In the genomic region with DNA sequence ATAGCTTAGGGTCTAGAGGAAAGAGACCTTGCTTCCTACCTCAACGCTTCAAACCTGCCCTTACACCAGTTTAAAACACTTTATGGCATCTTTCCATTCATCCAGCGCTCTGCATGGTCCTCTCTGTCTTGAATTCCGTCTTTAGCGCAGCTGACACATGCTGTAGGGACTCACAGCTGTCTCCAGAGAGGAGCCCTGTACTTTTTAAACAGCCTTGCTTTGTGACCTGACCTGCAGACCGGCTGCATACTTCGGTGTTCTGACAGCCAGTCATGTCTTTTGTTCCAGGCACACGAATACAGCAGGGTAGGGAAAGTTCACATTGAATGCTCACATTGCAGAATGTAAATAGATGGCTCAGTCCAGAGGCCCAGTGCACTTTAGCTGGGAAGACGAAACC, we compare ENCODE assay signal across 25 mouse cellular contexts.
DNase-seq lines count a peak whose midpoint lies in the region; ATAC-seq and TF ChIP-seq lines count a peak whose summit lies in the region.
"Had no signal": no experiment of that assay in that cellular context is flagged by ENCODE, and none has a peak within 500 bp of the region (broad histone marks: within the 10 kb centered on the region; RNA-seq: fewer than 3 reads in every experiment).

No protein-coding gene starts in this region.

- no peaks in the 10 kb centered on the region for H3K9me3 ChIP-seq in intestine, embryonic 15.5 days
- no peaks in the 10 kb centered on the region for H3K9me3 ChIP-seq in intestine, postnatal 0 days (ENCODE audit: control insufficient read depth)
- no peaks in the 10 kb centered on the region for H3K9me3 ChIP-seq in embryonic facial prominence, embryonic 10.5 days
- H3K9me3 ChIP-seq in embryonic facial prominence, embryonic 14.5 days (ENCODE audit: control insufficient read depth, low read length), result no peaks in the 10 kb centered on the region
- H3K9me3 ChIP-seq in midbrain, postnatal 0 days (ENCODE audit: low read length), result no peaks in the 10 kb centered on the region
- H3K9me3 ChIP-seq: embryonic facial prominence, embryonic 12.5 days; forebrain, embryonic 12.5 days; forebrain, embryonic 15.5 days had no signal

- H3K4me1 ChIP-seq in intestine, embryonic 15.5 days (replicated peaks), result 0 out of 2 replicates have a peak, but pooled peaks cover 3% of the 10 kb centered on the region
- no peaks in the 10 kb centered on the region for H3K4me1 ChIP-seq in intestine, postnatal 0 days (replicated peaks; ENCODE audit: control insufficient read depth, insufficient read depth, low read length)
- peaks cover 16% of the 10 kb centered on the region for H3K4me1 ChIP-seq in embryonic facial prominence, embryonic 10.5 days
- H3K4me1 ChIP-seq in embryonic facial prominence, embryonic 14.5 days (ENCODE audit: control insufficient read depth, insufficient read depth, low read length), result 0 out of 2 replicates have a peak, but pooled peaks cover 3% of the 10 kb centered on the region
- H3K4me1 ChIP-seq in midbrain, postnatal 0 days (ENCODE audit: insufficient read depth, low read length), result no peaks in the 10 kb centered on the region
- H3K4me1 ChIP-seq: forebrain, embryonic 12.5 days; forebrain, embryonic 15.5 days had no signal

- H3K4me3 ChIP-seq in intestine, embryonic 15.5 days (replicated peaks), result no peak overlapping the region
- H3K4me3 ChIP-seq in intestine, postnatal 0 days (ENCODE audit: low read depth, low read length), result no peak overlapping the region
- H3K4me3 ChIP-seq in embryonic facial prominence, embryonic 10.5 days, result no peak overlapping the region
- H3K4me3 ChIP-seq in embryonic facial prominence, embryonic 14.5 days (ENCODE audit: low read depth, low read length), result no peak overlapping the region
- H3K4me3 ChIP-seq in midbrain, postnatal 0 days (ENCODE audit: low read depth, low read length), result no peak overlapping the region
- H3K4me3 ChIP-seq: embryonic facial prominence, embryonic 12.5 days; erythroblast, embryonic 14.5 days; forebrain, embryonic 12.5 days; forebrain, embryonic 15.5 days; heart, adult 2 months had no signal

- no peak overlapping the region for H3K9ac ChIP-seq in intestine, embryonic 15.5 days
- H3K9ac ChIP-seq in intestine, postnatal 0 days (ENCODE audit: low read depth, low read length), result no peak overlapping the region
- no peak overlapping the region for H3K9ac ChIP-seq in embryonic facial prominence, embryonic 14.5 days (ENCODE audit: low read depth, low read length)
- H3K9ac ChIP-seq in midbrain, postnatal 0 days (replicated peaks; ENCODE audit: low read length, poor library complexity, severe bottlenecking), result no peak overlapping the region
- H3K9ac ChIP-seq: embryonic facial prominence, embryonic 12.5 days; forebrain, embryonic 12.5 days; forebrain, embryonic 15.5 days; hindbrain, embryonic 14.5 days had no signal

- H3K36me3 ChIP-seq in intestine, embryonic 15.5 days, result no peaks in the 10 kb centered on the region
- no peaks in the 10 kb centered on the region for H3K36me3 ChIP-seq in intestine, postnatal 0 days (ENCODE audit: control insufficient read depth, insufficient read depth)
- H3K36me3 ChIP-seq in embryonic facial prominence, embryonic 10.5 days (replicated peaks), result no peaks in the 10 kb centered on the region
- H3K36me3 ChIP-seq in embryonic facial prominence, embryonic 14.5 days (ENCODE audit: control insufficient read depth, insufficient read depth, low read length), result no peaks in the 10 kb centered on the region
- no peaks in the 10 kb centered on the region for H3K36me3 ChIP-seq in midbrain, postnatal 0 days (ENCODE audit: insufficient read depth, low read length)
- H3K36me3 ChIP-seq: embryonic facial prominence, embryonic 12.5 days; forebrain, embryonic 12.5 days; forebrain, embryonic 15.5 days had no signal

- ATAC-seq in intestine, embryonic 15.5 days, result 0 out of 2 replicates have a peak, but pooled peaks have one; percentile 20
- ATAC-seq in intestine, postnatal 0 days, result no peak
- ATAC-seq in embryonic facial prominence, embryonic 14.5 days (ENCODE audit: low read depth), result no peak
- ATAC-seq in midbrain, postnatal 0 days (ENCODE audit: low FRiP score), result no peak
- ATAC-seq: CD4-positive, CD25-positive, alpha-beta regulatory T cell, adult 4 months; forebrain, embryonic 15.5 days; hindbrain, postnatal 0 days; inflammation-experienced regulatory T-cells, adult 6 months had no signal

- no peak overlapping the region for H3K27ac ChIP-seq in intestine, embryonic 15.5 days
- no peak overlapping the region for H3K27ac ChIP-seq in intestine, postnatal 0 days (ENCODE audit: low read depth, low read length)
- H3K27ac ChIP-seq in embryonic facial prominence, embryonic 10.5 days (replicated peaks), result peak overlapping the region; percentile 65
- H3K27ac ChIP-seq in embryonic facial prominence, embryonic 14.5 days (replicated peaks; ENCODE audit: low read depth, low read length), result no peak overlapping the region
- no peak overlapping the region for H3K27ac ChIP-seq in midbrain, postnatal 0 days (ENCODE audit: low read depth, low read length)
- H3K27ac ChIP-seq: embryonic facial prominence, embryonic 12.5 days; forebrain, embryonic 12.5 days; forebrain, embryonic 15.5 days; heart, adult 2 months; hindbrain, embryonic 14.5 days; hindbrain, postnatal 0 days had no signal

- peak; percentile 31 for DNase-seq in heart, adult 11 months
- DNase-seq in heart, adult 9 months (ENCODE audit: low spot score in 2 of 2), result no peak
- DNase-seq in embryonic facial prominence, embryonic 10.5 days (ENCODE audit: low spot score), result peak; percentile 20
- DNase-seq in embryonic facial prominence, embryonic 14.5 days (ENCODE audit: low spot score), result peak; percentile 25
- DNase-seq in spleen, adult 12 weeks (ENCODE audit: low spot score), result no peak
- no peak for DNase-seq in midbrain, postnatal 0 days (ENCODE audit: low spot score)
- DNase-seq: adrenal gland, adult 2 months; adrenal gland, postnatal 14 days; cerebellum, adult 11-12 months; cerebellum, adult 8-10 months; cerebellum, postnatal 10 days; cerebellum, postnatal 36 days; gastrocnemius, postnatal 25 days; heart, adult 2 months had no signal

- WGBS in intestine, embryonic 15.5 days, result 42% methylated on average over 8 of the region's 8 CpGs
- WGBS in intestine, postnatal 0 days, result 55% methylated on average over 8 of the region's 8 CpGs
- 55% methylated on average over 8 of the region's 8 CpGs for WGBS in embryonic facial prominence, embryonic 10.5 days
- WGBS in embryonic facial prominence, embryonic 14.5 days, result 52% methylated on average over 8 of the region's 8 CpGs
- 62% methylated on average over 8 of the region's 8 CpGs for WGBS in midbrain, postnatal 0 days

- TF ChIP-seq CTCF in intestine, postnatal 0 days (IDR thresholded peaks at IDR 0.05; ENCODE audit: low read depth), result no peak
- no peak for TF ChIP-seq CTCF in midbrain, postnatal 0 days (IDR thresholded peaks at IDR 0.05)

- no peaks in the 10 kb centered on the region for H3K27me3 ChIP-seq in intestine, embryonic 15.5 days (replicated peaks)
- H3K27me3 ChIP-seq in intestine, postnatal 0 days (replicated peaks; ENCODE audit: control insufficient read depth, insufficient read depth, low read length), result no peaks in the 10 kb centered on the region
- H3K27me3 ChIP-seq in embryonic facial prominence, embryonic 10.5 days (replicated peaks; ENCODE audit: low read depth, poor library complexity, severe bottlenecking), result no peaks in the 10 kb centered on the region
- no peaks in the 10 kb centered on the region for H3K27me3 ChIP-seq in embryonic facial prominence, embryonic 14.5 days (replicated peaks; ENCODE audit: control insufficient read depth, insufficient read depth, low read length)
- H3K27me3 ChIP-seq in midbrain, postnatal 0 days (ENCODE audit: insufficient read depth, low read length), result no peaks in the 10 kb centered on the region
- H3K27me3 ChIP-seq: embryonic facial prominence, embryonic 12.5 days; forebrain, embryonic 12.5 days; forebrain, embryonic 15.5 days had no signal

- no peak overlapping the region for H3K4me2 ChIP-seq in intestine, embryonic 15.5 days (replicated peaks)
- no peak overlapping the region for H3K4me2 ChIP-seq in intestine, postnatal 0 days (replicated peaks; ENCODE audit: low read depth)
- no peak overlapping the region for H3K4me2 ChIP-seq in embryonic facial prominence, embryonic 14.5 days (ENCODE audit: low read depth, low read length)
- no peak overlapping the region for H3K4me2 ChIP-seq in midbrain, postnatal 0 days (ENCODE audit: low read depth, low read length, poor library complexity, severe bottlenecking)
- H3K4me2 ChIP-seq: embryonic facial prominence, embryonic 12.5 days; forebrain, embryonic 12.5 days; forebrain, embryonic 15.5 days; heart, embryonic 11.5 days; hindbrain, embryonic 14.5 days had no signal

Comparison
In these comparisons a context has a peak if more than half of its experiments do, and no peak if none do; other contexts are left out.
1. DNase-seq: peak in heart, adult 11 months (single experiment), embryonic facial prominence, embryonic 10.5 days (single experiment) and embryonic facial prominence, embryonic 14.5 days (single experiment); none in heart, adult 9 months (0 of 2), spleen, adult 12 weeks (single experiment) and midbrain, postnatal 0 days (single experiment).